Mouse (Mus musculus) frontal cortex, postnatal 10 days (tissue): ENCODE data around the gene Fth1.

ENCODE experiments used
- DNase-seq, 2 experiments: peaks; one replicate each; pipeline ENCODE4 v3.0.0; 2022; ENCODE audit warnings: low spot score in 2 of 2, mixed read lengths in 1 of 2

Fth1 gene

DNA sequence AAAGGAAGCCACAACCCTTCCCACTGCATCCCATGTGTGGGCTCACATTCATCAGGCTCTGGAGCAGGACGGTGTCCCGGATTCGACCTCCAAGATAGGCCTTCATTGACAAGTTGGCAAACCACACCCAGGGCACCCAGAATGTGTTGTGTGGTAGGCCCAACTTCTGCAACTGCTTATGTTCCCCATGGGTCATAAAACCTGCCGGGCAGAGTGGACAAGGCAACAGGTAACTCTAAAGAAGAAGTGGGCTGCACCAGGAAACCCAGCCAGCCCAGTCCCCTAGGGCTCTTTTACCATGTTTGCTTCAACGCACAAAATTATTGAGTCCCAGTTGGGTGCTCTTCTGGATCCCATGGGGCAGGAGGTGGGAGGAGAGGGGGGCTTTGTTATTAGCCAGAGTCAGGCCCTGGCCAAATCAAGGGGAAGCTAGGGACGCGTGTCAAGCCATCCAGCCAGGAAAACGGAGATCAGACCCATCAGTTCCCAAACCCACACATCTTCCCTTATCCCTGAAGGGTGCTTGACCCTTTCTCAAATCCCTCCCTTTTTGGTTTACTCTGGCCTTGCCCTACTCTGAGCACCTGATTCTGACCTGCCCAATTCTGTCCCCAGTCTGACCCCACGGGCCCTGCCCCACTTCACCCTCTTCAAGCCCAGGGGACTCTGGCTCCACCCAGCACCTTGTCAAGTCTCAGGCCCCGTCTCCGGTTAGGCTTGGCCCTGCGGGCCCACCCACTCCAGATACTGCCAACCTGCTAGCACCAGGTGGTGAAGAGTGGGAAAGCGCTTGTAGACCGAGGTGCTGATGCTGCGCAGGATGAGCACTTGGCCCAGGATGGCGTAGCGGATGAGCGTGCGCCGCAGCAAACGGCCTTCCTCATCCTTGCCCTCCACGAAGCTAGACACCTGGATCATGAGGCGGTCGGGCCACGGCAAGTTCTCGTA, 11.9 kb downstream of the Fth1 start:
- no peak for DNase-seq

DNA sequence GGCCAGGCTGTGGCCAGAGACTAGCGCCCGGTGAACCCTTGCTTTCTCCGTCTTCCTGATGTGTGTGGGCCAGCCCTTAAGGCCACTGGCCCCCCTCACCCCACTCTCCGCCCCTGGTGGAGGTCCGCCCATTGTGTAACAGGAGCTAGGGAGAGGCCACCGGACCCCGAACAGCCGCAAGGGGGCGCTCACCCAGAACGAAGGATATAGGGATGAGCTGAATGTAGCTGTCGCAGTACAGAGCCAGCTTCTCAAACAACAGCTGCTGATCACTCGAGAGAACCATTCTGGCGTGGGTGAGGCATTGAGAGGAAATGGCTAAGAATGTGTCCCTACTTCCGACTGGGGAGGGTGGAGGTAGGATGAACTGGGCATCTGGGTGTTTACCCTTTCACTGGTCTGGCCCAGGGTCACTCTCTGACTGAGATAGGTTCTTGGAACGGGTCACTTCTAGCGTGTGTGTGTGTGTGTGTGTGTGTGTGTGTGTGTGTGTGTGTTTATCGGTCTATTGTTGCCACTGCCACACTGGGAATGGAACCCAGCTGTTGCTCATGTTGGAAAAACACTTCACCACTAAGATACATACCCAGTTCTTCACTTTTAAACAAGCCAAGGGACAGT, 12.7 kb downstream of the Fth1 start:
- DNase-seq: peak; percentile 77 to 79

DNA sequence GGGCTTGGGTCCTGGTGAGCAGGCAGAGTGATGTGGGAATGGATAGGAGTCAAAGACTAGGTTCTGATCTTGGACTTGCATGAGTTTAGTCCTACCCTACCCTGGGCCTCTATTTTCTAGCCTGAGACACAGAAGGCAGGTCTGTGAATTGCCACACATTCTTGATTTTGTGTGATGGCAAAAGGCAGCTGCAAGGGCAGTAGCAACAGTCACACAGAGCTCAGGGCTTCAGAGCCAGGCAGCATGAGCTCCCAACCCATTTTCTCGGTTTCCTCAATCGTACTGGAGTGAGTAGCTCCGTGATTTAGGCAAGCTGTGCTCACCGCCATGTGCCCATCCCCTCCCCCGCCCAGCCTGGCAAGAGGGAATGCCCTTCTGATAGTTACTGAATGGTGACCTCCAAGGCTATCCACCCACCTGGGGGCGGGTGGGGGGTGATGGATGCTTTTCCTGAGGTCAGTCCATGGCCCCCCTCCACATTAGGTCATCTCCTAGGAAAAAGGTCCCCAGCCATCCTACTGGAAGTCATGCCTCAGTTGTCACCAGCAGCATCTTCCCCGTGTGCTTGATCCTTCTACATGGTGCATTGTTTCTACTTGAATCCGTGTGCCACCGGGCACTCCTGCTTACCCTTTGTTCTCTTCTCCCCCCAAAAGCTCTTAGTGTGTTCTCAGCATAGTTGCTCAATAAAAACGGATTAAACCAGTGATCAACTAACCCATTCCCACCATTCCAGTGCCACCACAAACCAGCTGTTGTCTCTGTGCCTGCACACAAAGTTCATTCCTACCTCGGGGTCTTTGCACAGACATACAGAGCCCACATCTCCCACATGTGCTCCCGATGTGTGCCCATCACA, 17.0 kb downstream of the Fth1 start:
- no peak for DNase-seq

DNA sequence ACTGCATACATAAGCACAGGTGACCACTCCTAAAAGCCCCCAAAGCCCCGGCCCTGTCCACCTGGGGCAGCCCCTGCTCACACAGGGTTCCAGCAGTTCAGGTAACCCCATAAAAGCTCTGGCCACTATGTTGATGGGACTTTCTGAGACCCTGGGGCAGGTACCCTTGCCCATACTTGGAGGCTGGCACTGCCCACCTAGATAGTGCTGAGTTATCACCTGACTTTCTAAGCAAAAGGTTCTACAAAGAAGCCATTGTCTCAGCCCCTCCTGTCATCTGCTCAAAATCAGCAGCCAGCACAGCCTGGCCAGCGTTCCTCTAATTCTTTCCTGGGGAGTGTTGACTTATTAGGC, 17.6 kb downstream of the Fth1 start:
- DNase-seq: no peak

DNA sequence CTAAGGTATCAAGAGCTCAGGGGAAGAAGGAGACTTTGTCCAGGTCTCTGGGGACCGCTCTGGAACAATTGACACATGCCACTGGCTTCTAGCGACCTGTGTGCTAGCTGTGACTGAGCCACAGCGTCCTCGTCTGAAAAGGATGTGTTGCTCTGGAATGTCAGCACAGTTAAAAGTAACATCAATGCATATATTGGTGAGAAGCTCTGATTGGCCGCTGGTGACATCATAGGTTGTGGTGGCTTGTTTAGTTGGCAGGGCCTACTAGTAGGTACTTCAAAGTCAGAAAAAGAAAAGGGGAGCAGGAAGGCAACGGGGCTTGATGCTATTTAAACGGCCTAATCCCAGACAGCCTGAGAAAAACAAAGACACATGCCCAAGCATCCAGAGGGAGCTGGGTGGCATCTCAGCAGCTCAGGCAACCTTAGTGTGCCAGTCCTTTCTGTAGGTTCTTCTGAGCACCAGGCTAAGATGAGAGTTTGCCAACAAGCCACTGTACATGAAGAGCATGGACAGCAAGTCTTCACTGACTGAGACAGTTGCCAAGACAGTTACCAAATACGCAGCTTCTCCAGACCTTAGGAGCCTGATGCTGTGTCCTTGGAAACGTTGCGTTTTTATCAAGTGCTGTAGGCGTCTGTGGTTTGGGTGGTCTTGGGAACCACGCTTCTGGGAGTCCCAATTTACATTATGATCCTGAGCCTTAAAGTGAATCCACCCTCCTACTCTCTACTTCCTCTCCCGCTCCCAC, 18.5 kb downstream of the Fth1 start:
- DNase-seq: no peak

DNA sequence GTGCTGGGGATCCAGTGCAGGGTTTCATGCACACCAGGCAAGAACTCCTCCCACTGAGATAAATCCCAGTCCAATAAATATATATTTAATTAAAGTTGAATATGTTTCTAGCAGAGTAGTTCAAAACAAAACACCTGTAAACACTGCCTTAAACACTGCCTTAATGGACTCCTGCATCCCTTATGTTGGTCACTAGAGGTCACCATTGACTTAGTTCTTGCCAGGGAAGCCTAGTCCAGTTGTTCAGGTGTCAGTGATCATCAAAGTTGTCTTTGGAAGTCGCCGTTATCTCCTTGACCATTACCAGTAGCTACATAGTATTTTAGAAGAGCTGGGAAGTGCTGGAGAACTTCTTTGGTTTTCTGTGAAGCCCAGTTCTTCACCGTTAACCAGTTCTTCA, 19.9 kb downstream of the Fth1 start:
- no peak for DNase-seq

- DNase-seq: no peak
These were observed 21.0 kb downstream of the Fth1 start, which contains the start of the genes Best1 and Rab3il1 for GRCm38 (mm10) chr19:10001206-10001969. Gene Best1, minus strand, starts transcription at chr19:10001633. Gene Rab3il1, plus strand, starts transcription at chr19:10001669.

GRCm38 (mm10) chr19:10003696-10004095, 23.3 kb downstream of the Fth1 start:
- no peak for DNase-seq

DNA sequence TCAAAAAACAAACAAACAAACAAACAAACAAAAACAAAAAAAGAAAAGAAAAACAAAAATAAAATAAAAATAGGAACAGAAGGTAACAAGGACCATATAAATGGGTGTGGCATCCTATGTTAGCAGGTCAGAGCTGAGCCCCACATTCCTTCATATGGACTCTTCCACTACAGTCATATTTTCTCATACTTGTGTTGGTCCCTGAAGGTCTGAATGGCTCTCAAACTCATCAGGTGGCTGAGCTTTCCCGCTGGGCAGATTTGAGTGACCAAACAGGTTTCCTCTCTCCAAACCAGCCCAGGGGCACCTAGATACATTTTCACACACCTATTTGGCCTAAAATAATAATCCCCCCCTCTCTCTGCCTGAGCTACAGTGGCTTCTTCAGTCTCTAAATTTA, 31.0 kb downstream of the Fth1 start:
- no peak for DNase-seq

DNA sequence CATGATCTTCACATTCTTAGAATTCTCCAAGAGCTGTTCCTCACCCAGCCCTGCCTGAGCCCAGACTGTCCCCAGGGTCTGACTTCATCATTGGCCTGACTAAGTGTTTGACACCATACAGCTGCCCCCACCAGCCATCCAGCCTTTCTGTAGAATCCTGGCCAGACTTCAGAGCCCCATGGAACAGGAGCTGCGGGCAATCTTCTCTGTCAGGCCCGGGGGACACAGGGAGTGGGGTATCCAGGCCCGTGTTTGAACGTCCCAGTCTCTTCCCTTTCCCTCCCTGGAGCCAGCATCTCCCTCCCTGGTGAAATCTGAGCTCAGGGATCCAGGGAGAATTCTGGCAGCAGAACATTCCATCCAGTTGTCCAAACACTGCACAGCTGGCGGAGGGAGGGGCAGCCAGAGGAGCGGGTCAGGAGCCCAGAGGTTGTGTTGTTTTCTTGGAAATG, 32.5 kb downstream of the Fth1 start:
- no peak for DNase-seq

GRCm38 (mm10) chr19:10013348-10013747, 33.0 kb downstream of the Fth1 start:
- DNase-seq: no peak

DNA sequence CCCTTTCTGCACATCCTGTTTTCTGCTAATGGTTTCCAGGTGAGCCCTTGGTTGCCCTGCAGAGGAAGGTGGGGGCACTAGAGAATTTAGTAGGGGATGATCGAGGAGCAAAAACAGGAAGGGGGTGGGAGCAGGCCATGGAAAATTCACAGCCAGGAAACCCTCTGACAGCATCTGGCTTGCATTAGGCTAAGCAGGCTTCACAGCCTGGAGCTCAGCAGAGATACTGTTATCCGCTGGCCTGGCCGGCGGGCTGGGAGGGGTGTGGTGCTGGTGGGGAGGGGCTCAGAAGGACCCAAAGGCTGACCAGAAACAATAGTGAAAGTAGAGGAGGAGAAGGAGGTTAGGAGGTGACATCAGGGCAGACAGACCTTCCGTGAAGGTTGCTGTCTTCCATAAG, 33.5 kb downstream of the Fth1 start:
- no peak for DNase-seq

DNA sequence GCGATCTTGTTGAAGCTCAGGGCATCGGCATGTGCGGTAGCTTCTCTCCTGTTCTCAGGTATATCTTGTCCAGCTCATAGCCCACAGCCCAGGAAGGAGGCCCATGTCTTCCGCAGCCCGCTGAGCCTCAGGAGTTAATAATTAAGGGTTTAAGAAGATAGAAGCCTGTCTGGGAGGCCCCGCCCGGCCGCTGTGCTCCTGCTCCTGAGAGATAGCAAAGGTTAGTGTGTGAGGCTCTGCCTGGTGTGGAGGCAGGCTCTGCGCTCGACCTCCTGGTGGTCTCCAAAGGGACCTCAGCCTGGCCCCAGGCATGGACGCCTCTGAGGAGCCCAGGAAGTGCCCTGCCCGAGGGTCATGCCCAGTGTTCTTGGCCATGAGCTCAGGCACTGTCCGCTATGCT, 34.4 kb downstream of the Fth1 start:
- DNase-seq: no peak

DNA sequence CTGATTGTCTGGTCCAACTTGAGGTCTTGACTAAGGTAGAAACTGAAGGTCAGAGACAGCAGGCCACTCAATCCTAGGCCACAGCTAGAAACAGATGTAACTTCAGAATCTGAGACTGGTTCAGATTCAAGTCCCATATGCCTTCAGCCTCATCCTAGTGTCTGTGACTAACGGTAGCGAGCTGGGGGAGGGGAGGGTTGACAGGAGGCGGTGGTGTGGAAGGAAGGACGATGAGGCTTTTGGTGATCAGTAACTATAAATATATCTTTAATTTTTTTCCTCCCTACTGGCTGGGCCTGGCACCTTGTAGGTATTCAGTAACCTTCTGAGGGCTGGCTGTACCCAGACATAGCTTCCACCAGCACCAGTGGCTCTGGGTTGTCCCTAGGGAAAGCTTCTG, 35.0 kb downstream of the Fth1 start:
- no peak for DNase-seq

GRCm38 (mm10) chr19:10016151-10016550, 35.8 kb downstream of the Fth1 start:
- no peak for DNase-seq

DNA sequence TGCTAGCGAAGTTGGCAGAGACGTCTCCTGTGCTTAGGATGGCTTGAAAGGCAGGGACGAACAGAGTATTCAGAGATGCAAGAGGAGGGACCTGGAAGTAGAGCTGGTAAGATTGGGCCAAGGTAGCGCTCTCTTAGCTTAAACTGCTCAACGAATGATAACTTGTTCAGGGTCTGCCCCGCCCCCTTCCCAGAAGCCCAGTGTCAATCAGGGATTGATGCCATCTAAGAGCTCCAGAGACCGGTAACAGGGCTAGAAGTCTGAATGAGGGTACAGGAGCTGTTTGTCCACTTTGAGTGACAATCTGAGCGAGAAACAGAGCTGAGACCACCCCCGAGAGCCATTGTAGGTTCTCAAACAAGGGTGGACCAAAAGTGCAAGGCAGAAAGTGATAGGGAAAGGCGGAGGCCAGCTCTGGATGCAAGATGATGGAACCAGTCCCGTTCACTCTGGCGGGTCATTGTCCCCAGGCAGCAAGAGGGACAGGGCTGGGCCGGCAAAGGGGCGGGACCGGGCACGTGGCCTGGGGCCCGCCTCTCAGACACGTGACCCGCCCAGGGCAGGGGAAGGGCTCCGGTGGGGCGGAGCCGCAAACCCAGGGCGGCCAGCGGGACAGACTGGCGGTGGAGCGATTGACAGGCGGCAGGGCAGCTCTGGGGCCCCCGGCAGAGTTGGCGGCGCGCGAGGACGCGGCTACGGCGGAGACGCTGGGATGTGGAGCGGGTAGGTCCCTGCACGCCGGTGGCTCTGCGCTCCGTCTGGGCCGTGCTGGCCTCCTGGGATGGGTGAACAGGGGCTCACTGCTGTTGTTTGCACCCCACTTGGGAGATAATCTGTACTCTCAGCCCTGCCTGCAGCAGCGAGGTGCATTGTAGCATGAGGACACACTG, 37.5 kb downstream of the Fth1 start:
- DNase-seq: peak; percentile 75 to 82

GRCm38 (mm10) chr19:10018527-10018818, 38.1 kb downstream of the Fth1 start:
- DNase-seq: no peak

- no peak for DNase-seq
These were observed 38.9 kb downstream of the Fth1 start for GRCm38 (mm10) chr19:10019214-10019760.

DNA sequence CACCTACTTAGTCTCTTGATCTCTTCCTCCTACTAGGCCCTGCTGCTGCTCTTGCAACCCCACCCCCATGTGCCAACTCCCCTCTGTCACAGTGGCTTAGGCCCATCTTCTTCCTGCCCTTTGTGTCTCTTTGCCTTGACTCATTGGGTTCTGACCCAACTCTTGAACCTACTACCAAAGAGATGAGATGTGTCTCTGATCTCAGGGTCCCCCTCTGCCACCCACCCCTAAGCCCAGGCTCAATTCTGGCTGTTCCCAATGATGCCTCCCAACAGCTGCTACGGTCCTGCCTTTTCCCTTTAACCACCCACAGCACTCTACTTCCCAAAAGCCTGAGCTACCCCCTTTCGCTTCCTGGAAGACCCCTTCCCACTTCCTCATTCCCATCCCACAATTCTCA, 41.6 kb downstream of the Fth1 start:
- DNase-seq: peak in 1 of 2 experiments; percentile 8
